Mouse (Mus musculus) cortical plate, adult 2 months (tissue): Measurements from ENCODE around the gene Olfr153. TPM values are rescaled to one million over a fixed set of nuclear protein-coding genes. Genes with fewer than 3 reads are reported as not detected.
"Not testable (repeated sequence)": the region's sequence is repeated elsewhere in the genome, so short reads cannot be mapped to it uniquely, and the experiment has no call there.

Experiments
- H3K27ac ChIP-seq: fragments of 200-500 bp; 2 replicates; pipeline ENCODE4 v1.5.1; 2012; ENCODE audit warnings: low read length, control low read depth, inconsistent platforms; ENCODE audit not compliant: insufficient read depth
- H3K4me1 ChIP-seq: fragments of 200-500 bp; 2 replicates; pipeline ENCODE4 v1.6.1; 2011; ENCODE audit warnings: low read length; ENCODE audit not compliant: control insufficient read depth, insufficient read depth
- H3K4me3 ChIP-seq: fragments of 200-500 bp; 2 replicates; pipeline ENCODE4 v1.5.1; 2011; ENCODE audit warnings: mild to moderate bottlenecking, low read length, control low read depth; ENCODE audit not compliant: insufficient read depth
- CTCF ChIP-seq: fragments of 200-500 bp; IDR thresholded peaks from 2 replicates; pipeline ENCODE4 v1.5.1; 2011; ENCODE audit warnings: mild to moderate bottlenecking, control low read depth, low read length; ENCODE audit not compliant: insufficient read depth; ENCODE audit errors: extremely low read depth
- POLR2A ChIP-seq: fragments of 200-500 bp; IDR thresholded peaks from 2 replicates; pipeline ENCODE4 v1.6.1; 2011; ENCODE audit warnings: mild to moderate bottlenecking, low read length, control low read depth; ENCODE audit not compliant: insufficient read depth; ENCODE audit errors: extremely low read depth
- polyA plus RNA-seq: library from polyadenylated mRNA; depleted of rRNA; stranded (reverse); fragments of >200 nt; gene quantifications from 2 replicates; pipeline ENCODE4 v1.2.3, GENCODE M21; 2012; rRNA removed

Gene Olfr153
- not detected in 2 replicates for polyA plus RNA-seq

GRCm38 (mm10) chr2:87531496-87531895 is at the start of gene Olfr153:
TSS of gene Olfr153 (plus strand) at chr2:87531796.
- H3K4me3 ChIP-seq, result no peak within 1 kb of the TSS
- no peak for TF ChIP-seq POLR2A
- no peak within 1 kb of the TSS for H3K27ac ChIP-seq
- no peaks in the 10 kb centered on the region for H3K4me1 ChIP-seq

DNA sequence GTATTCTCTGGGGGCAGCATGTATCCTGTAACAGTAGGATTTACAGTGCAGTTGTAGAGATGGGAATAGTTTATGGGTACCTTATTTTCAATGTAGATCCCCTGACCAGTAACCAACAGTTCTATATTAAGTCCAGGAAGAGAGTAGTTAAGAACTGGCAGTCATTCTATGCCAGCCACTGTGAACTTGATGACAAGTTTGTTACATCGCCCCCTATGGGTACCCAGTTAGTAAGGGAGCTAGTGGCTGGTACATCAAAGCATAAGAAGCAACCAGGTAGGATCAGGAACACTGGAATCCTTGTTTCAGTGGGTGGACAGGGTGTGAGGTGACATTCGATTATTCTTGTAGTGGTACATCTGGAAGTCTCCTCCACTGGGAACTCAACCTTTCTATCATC is 49.3 kb upstream of the Olfr153 start:
- H3K4me1 ChIP-seq, result no peaks in the 10 kb centered on the region
- H3K27ac ChIP-seq, result no peak overlapping the region
- no peak overlapping the region for H3K4me3 ChIP-seq
- TF ChIP-seq CTCF (no peak), POLR2A (no peak)

DNA sequence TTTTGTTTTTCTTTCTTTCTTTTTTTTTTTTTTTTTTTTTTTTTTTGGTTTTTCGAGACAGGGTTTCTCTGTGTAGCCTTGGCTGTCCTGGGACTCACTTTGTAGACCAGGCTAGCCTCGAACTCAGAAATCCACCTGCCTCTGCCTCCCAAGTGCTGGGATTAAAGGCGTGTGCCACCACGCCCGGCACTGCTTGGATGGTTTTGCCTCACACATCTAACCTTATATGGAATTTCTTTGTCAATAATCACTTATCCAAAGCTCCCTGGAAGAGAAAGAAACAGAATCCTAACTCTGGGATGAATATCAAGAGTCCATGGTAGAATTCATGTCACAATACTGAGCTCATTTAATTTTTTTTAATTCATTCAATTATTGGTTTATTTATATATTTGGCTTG is 34.6 kb upstream of the Olfr153 start, which contains the start of gene Pramel7:
Gene Pramel7, minus strand, starts transcription at position 101 of the 400 bp plus-strand sequence.
- H3K27ac ChIP-seq, H3K4me3 ChIP-seq, H3K4me1 ChIP-seq: not testable (repeated sequence)

DNA sequence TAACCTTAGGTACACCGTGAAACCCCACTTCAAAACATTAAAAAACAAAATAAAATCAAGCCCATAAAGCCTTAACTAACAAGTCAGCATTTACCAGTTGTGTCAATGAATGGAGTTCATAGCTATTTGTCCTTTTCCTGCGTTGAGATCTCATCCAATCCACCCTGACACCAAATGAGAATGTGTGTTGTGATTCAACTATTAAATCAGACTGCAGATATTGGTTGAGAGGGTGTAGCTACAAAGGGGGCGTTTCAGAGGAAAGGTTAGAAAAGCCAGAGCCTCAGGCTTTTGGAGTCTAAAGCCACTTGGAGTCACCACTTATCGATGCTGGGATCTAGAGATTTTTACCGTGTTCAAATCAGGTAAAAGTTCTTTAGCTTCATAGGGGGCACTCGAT is 25.3 kb upstream of the Olfr153 start, which contains the start of gene Pramel6:
Gene Pramel6, plus strand, starts transcription at position 301 of the 400 bp plus-strand sequence.
- H3K27ac ChIP-seq, result no peak within 1 kb of the TSS
- no peak for TF ChIP-seq POLR2A
- no peak for TF ChIP-seq CTCF
- no peak within 1 kb of the TSS for H3K4me3 ChIP-seq
- no peaks in the 10 kb centered on the region for H3K4me1 ChIP-seq

DNA sequence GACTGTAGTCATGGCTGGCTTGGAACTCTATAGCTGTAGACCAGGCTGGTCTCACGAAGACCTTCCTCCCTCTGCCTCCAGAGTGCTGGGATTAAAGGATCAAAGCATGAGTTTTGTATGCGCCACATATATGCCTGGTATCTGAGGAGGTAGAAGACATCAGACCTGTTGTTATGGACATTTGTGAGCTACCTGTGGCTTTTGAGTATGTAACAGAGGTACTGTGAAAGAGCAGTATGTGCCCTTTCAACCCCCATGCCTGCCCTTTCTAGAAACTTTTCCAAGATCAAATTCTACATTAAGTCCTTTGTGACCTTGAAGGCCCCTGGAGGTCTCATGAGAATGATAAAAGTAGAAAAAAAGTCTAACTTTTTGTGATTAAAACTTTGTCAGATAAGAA is 16.6 kb upstream of the Olfr153 start:
- TF ChIP-seq POLR2A, result no peak
- TF ChIP-seq CTCF, result no peak
- Histone ChIP-seq H3K4me1 (no peaks in the 10 kb centered on the region), H3K4me3 (no peak overlapping the region), H3K27ac (no peak overlapping the region)

DNA sequence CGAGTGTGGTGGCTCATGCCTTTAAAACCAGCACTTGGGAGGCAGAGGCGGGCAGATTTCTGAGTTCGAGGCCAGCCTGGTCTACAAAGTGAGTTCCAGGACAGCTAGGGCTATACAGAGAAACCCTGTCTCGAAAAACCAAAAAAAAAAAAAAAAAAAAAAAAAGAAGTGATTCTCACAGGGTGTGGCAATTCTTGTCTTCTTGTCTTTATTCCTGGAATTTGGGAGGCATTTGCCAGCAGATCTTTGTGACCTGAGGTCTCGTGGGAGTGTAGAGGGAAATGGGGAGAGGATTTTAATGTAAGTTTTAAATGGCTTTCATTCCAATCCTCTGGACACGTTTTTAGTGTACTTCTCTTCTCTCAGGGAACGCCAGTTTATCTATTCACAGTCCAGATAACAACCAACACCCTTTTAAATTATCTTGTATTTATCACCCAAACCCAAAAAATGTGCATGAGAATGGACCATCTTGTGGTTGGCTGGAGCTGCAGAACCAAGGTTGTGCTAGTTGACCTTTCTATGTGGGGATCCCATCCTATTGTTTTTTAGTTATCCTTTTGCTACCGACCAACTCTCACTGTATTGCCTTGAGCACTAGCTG is 16.0 kb upstream of the Olfr153 start:
- no peaks in the 10 kb centered on the region for H3K4me1 ChIP-seq
- H3K27ac ChIP-seq, result no peak overlapping the region
- TF ChIP-seq POLR2A (no peak), CTCF (no peak)
- no peak overlapping the region for H3K4me3 ChIP-seq

GRCm38 (mm10) chr2:87516581-87516980 is 15.0 kb upstream of the Olfr153 start:
- TF ChIP-seq CTCF (no peak), POLR2A (no peak)
- H3K4me1 ChIP-seq, result no peaks in the 10 kb centered on the region
- no peak overlapping the region for H3K27ac ChIP-seq
- no peak overlapping the region for H3K4me3 ChIP-seq

DNA sequence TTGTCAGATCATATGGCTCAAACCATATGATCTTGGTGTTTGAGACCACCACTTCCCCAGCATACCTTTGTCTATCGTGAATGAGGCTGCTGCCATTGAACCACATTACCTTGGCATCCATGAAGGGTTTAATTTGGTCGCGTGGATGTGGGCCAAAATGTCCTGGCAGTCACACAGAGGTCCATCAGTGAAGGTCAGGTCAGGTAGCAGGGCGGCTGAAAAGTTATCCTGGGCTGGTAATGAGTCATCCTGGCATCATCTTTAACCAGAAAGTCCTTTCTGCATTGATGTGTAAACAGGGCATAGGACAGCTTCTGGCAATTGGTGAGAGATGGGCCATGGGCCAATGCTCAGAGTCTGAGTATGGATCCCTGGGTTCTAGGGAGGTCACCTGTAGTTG is 10.9 kb upstream of the Olfr153 start:
- H3K4me1 ChIP-seq, result no peaks in the 10 kb centered on the region
- no peak overlapping the region for H3K4me3 ChIP-seq
- no peak overlapping the region for H3K27ac ChIP-seq
- TF ChIP-seq POLR2A (no peak), CTCF (no peak)

GRCm38 (mm10) chr2:87525899-87526616 is 5.5 kb upstream of the Olfr153 start:
- H3K27ac ChIP-seq, H3K4me3 ChIP-seq: not testable (repeated sequence)

GRCm38 (mm10) chr2:87534826-87535225 is 3.2 kb downstream of the Olfr153 start:
- no peaks in the 10 kb centered on the region for H3K4me1 ChIP-seq
- no peak for TF ChIP-seq CTCF
- no peak for TF ChIP-seq POLR2A
- no peak overlapping the region for H3K27ac ChIP-seq
- H3K4me3 ChIP-seq, result no peak overlapping the region

More at GRCm38 (mm10) chr2:87525899-87526616, 5.5 kb upstream of the Olfr153 start:
- H3K4me1 ChIP-seq, result not testable (repeated sequence)

DNA sequence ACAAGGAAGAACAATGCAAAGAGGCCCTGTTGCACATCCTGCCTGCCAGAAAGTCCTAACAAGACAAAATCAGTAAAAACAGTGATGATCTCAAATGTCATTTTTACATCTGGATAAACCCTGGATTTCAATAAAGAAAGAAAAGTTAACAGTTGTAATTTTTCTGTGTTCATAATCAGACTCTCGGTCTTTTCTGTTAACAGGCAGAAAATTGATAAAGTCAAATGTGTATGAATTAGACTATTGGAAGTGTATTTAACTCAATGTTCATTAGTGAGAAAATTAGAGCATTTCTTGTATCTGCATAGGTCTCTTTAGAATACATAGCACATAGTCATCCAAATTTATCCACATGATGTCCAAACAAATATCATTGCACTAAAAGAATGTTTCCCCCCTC is 13.8 kb downstream of the Olfr153 start, which contains the start of gene Olfr1128:
Gene Olfr1128, minus strand, starts transcription at position 101 of the 400 bp plus-strand sequence.
- Histone ChIP-seq H3K4me1 (no peaks in the 10 kb centered on the region), H3K27ac (no peak within 1 kb of the TSS), H3K4me3 (no peak within 1 kb of the TSS)
- TF ChIP-seq CTCF, result no peak
- TF ChIP-seq POLR2A, result no peak

- H3K27ac ChIP-seq, H3K4me1 ChIP-seq, H3K4me3 ChIP-seq: not testable (repeated sequence)
Observed at GRCm38 (mm10) chr2:87573602-87574001, 42.0 kb downstream of the Olfr153 start, which contains the start of gene Olfr1129. TSS of gene Olfr1129 (plus strand) at chr2:87573902.
